Mouse (Mus musculus) spleen, adult 2 months (tissue): ENCODE measurements around the gene Ankfn1.

Source experiments
- CTCF ChIP-seq: fragments of 200-500 bp; IDR thresholded peaks from 2 replicates; pipeline ENCODE4 v1.5.1; 2011; ENCODE audit warnings: mild to moderate bottlenecking, inconsistent platforms; ENCODE audit not compliant: insufficient read depth, insufficient read length, insufficient replicate concordance; ENCODE audit errors: extremely low read depth
- POLR2A ChIP-seq: fragments of 200-500 bp; IDR thresholded peaks from 2 replicates; pipeline ENCODE4 v1.6.1; 2011; ENCODE audit warnings: low read depth, low read length, inconsistent platforms

GRCm38 (mm10) chr11:89416769-89417168 is 360.7 kb downstream of the Ankfn1 start:
- TF ChIP-seq CTCF: no peak
- no peak for TF ChIP-seq POLR2A
